Mouse (Mus musculus) mouse embryonic stem cell (cell line): Measurements from ENCODE around the gene Lrrc49.

Experiments used
- in situ Hi-C, 2 experiments: fragments of 300-500 bp; cut with MboI; formaldehyde crosslinking; loops; 1 replicate in 1 of 2; 3 replicates in 1 of 2; pipeline ENCODE4 v1.14.3; 2019 to 2020; ENCODE audit warnings: low sequenced_read_pairs in 2 of 2, low pct_unique_long_range_greater_than_20kb in 1 of 2, mixed read lengths in 1 of 2; ENCODE audit not compliant: unreplicated experiment in 1 of 2

Gene Lrrc49

GRCm38 (mm10) chr9:60612260-60612659, 75.7 kb downstream of the Lrrc49 start:
- in situ Hi-C loops = no loop called here

GRCm38 (mm10) chr9:60610194-60610593, 77.8 kb downstream of the Lrrc49 start:
- in situ Hi-C loops = no loop called here

- in situ Hi-C loops = no loop called here
These were observed 79.1 kb downstream of the Lrrc49 start for GRCm38 (mm10) chr9:60608857-60609256.

- in situ Hi-C loops = no loop called here
These were observed 79.9 kb downstream of the Lrrc49 start for GRCm38 (mm10) chr9:60608086-60608485.

GRCm38 (mm10) chr9:60604971-60605370, 83.0 kb downstream of the Lrrc49 start:
- in situ Hi-C loops = no loop called here

GRCm38 (mm10) chr9:60601936-60602335, 86.0 kb downstream of the Lrrc49 start:
- in situ Hi-C loops = no loop called here

GRCm38 (mm10) chr9:60600273-60600672, 87.7 kb downstream of the Lrrc49 start:
- in situ Hi-C loops = no loop called here

- in situ Hi-C loops = no loop called here
These were observed 88.5 kb downstream of the Lrrc49 start for GRCm38 (mm10) chr9:60599489-60599888.

GRCm38 (mm10) chr9:60595406-60595805, 92.6 kb downstream of the Lrrc49 start:
- in situ Hi-C loops = no loop called here

GRCm38 (mm10) chr9:60592974-60593373, 95.0 kb downstream of the Lrrc49 start:
- in situ Hi-C loops = no loop called here

GRCm38 (mm10) chr9:60592363-60592762, 95.6 kb downstream of the Lrrc49 start:
- in situ Hi-C loops = no loop called here

GRCm38 (mm10) chr9:60590871-60591624, 96.9 kb downstream of the Lrrc49 start:
- in situ Hi-C loops = no loop called here

GRCm38 (mm10) chr9:60588914-60589313, 99.0 kb downstream of the Lrrc49 start:
- in situ Hi-C loops = no loop called here

- in situ Hi-C loops = no loop called here
These were observed 101.0 kb downstream of the Lrrc49 start for GRCm38 (mm10) chr9:60586920-60587319.

- in situ Hi-C loops = no loop called here
These were observed 102.8 kb downstream of the Lrrc49 start for GRCm38 (mm10) chr9:60585206-60585605.

GRCm38 (mm10) chr9:60582553-60582952, 105.4 kb downstream of the Lrrc49 start:
- in situ Hi-C loops = no loop called here

- in situ Hi-C loops = no loop called here
These were observed 114.9 kb downstream of the Lrrc49 start for GRCm38 (mm10) chr9:60573011-60573410.

- in situ Hi-C loops = no loop called here
These were observed 116.2 kb downstream of the Lrrc49 start for GRCm38 (mm10) chr9:60571725-60572124.

- in situ Hi-C loops = no loop called here
These were observed 116.9 kb downstream of the Lrrc49 start for GRCm38 (mm10) chr9:60571041-60571440.

- in situ Hi-C loops = no loop called here
These were observed 118.6 kb downstream of the Lrrc49 start for GRCm38 (mm10) chr9:60569366-60569765.
